Mouse (Mus musculus) brown adipose tissue, adult 24 weeks (tissue): ENCODE data around the gene Ikzf1. TPM values are rescaled to one million over a fixed set of nuclear protein-coding genes. Genes with fewer than 3 reads are reported as not detected.

Experiments used
- H3K27ac ChIP-seq: fragments of 200-500 bp; replicated peaks from 2 replicates; pipeline ENCODE4 v1.5.1; 2012; ENCODE audit warnings: low read depth, mild to moderate bottlenecking, low read length
- H3K4me1 ChIP-seq: fragments of 200-500 bp; 2 replicates; pipeline ENCODE4 v1.6.1; 2012; ENCODE audit warnings: low read length, mixed read lengths; ENCODE audit not compliant: control insufficient read depth, insufficient read depth, insufficient read length
- H3K4me3 ChIP-seq: fragments of 200-500 bp; 2 replicates; pipeline ENCODE4 v1.5.1; 2012; ENCODE audit warnings: low read depth, mild to moderate bottlenecking, low read length, moderate library complexity; ENCODE audit not compliant: insufficient read depth
- polyA plus RNA-seq: library from polyadenylated mRNA; stranded (reverse); fragments of >200 nt; gene quantifications from 2 replicates; pipeline ENCODE4 v1.2.4, GENCODE M21; 2012; ENCODE audit not compliant: missing spikeins, insufficient read depth, insufficient read length

Ikzf1 gene
- polyA plus RNA-seq, 1 experiment: 1.3 TPM

DNA sequence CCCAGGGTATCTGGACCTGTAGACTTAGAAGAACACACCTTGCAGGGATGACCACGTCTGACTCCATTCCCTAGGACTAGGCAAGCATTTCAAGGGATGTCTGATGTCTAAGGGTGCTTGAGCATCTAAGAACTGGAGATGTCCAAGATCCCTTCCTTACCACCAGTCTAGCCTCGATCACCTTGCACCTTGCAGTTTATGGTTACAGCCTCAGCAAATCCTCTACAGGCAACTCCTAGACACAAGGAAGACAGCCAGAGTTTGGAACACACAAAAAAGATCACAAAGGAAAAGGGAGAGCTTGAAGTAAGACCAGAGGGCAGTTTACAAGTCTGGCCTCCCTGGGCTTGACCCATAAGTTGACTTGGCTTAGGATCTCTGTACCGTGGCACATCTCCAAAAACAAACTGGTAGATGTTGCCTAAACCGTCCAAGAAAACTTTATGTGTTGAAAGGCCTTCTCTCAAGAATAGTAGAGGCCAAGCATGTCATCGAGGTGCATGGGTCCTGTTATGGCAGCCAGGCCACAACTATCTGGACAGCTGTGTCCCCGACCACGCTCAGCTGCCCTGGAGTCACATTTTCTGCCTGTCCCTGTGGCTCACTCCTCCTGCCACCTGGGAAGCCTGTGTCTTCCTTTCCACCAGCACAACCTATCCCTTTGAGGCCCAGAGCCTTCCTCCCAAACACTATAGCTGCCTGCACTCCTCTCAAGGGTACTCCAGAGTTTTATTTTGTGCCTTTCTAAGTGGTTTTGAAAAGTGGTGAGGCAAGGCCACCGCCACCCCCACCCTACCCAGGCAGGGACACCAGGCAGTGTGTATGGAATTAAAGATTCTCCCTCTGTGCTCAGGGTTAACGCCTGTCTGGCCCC lies 510 bp upstream of the Ikzf1 start:
- Histone ChIP-seq H3K27ac (no peak overlapping the region), H3K4me1 (no peaks in the 10 kb centered on the region), H3K4me3 (no peak overlapping the region)

DNA sequence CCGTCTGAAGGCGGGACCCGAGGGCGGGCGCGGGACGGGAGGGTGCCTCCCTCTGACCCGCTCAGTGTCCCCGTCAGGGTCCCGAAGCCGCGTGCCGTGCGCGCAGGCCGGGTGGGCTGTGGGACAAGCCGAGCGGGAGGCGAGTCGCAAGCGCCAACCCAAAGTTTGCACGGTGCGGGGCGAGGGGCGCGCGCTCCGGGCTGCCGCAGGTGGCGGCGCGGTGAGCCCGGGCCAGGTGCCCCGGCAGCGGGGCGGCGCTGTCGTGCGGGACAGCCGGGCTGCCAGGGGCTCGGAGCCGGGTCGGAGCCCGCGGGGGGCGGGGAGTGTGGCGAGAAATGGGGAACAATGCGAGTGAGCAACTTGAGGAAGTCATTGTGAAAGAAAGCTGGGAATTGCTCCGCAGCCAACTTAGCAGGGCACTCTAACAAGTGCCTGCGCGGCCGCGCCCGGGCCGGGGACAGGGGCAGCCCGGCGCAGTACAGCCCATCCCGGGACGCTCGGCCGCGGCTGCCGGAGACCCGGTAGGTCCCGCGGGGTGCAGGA lies 1.1 kb downstream of the Ikzf1 start:
- no peaks in the 10 kb centered on the region for H3K4me1 ChIP-seq
- H3K27ac ChIP-seq: peak overlapping the region; percentile 59; the same call in 1 of the 2 replicates
- H3K4me3 ChIP-seq: peak overlapping the region; percentile 65

- Histone ChIP-seq H3K27ac (peak overlapping the region; percentile 59), H3K4me1 (no peaks in the 10 kb centered on the region), H3K4me3 (peak overlapping the region; percentile 65)
Observed at GRCm38 (mm10) chr11:11686569-11687051, 1.8 kb downstream of the Ikzf1 start.

GRCm38 (mm10) chr11:11687551-11688185 lies 2.9 kb downstream of the Ikzf1 start:
- H3K4me1 ChIP-seq: no peaks in the 10 kb centered on the region
- H3K27ac ChIP-seq: no peak overlapping the region
- peak overlapping the region; percentile 28 for H3K4me3 ChIP-seq

DNA sequence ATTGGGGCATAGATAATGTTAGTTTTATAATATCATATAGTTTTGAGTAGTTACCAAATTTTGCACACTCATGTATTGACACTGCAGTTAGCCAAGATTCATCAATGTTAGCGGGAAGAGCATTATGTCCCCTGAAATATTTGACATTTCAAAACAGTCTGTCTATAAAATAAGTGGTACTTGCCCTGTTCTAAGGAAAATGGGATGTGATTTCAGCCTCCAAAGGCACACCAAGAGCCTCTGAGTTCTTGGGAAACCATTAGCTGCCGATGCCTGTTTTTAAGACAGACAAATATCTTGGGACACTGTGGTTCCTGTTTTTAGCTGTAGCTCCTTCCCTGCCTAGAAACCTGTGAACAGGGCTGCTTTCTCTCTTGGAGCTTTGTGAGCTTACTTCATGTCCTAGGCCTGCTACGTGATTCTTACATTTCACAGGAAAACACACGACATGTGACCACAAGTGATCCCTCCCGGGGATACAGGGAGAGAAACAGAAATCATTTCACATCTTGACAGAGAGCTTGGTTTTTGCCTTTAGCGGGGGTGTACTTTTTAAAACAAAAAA lies 4.0 kb downstream of the Ikzf1 start:
- no peaks in the 10 kb centered on the region for H3K4me1 ChIP-seq
- no peak overlapping the region; the same call in 1 of the 2 replicates for H3K27ac ChIP-seq
- no peak overlapping the region for H3K4me3 ChIP-seq

- Histone ChIP-seq H3K4me3 (no peak overlapping the region), H3K27ac (peak overlapping the region; percentile 26; the same call in 1 of the 2 replicates), H3K4me1 (no peaks in the 10 kb centered on the region)
Observed at GRCm38 (mm10) chr11:11689701-11690058, 4.9 kb downstream of the Ikzf1 start.

DNA sequence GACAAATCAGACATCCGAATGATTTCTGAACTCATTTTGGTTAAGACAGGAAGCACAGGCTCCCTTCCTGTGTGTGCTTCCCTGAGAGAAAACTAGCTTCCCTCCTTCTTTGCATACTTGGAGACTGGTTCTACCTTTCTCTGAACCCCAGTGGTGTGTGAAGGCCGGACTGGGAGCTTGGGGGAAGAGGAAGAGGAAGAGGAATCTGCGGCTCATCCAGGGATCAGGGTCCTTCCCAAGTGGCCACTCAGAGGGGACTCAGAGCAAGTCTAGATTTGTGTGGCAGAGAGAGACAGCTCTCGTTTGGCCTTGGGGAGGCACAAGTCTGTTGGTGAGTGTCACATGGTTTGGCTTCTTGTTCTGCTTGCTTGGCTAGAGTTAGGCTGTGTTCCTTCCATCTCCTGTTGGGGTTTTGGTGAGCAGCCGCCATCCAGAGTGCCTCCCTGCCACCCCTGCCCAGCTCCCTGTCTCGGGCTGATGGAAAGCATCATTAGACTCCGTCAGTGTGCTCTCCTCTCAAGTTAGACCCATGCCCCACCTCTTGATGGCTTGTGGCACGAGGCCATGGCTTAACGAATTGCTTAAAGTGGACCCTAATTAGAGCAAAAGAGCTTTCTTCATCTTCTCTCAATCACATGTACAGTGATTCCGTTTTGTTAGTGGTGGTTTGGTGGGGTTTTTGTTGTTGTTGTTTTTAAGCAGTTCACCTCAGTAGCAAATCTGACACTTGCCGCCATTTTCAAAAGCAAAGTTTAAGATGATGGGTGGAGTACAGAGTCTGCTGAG lies 5.4 kb downstream of the Ikzf1 start:
- Histone ChIP-seq H3K4me1 (no peaks in the 10 kb centered on the region), H3K4me3 (no peak overlapping the region), H3K27ac (peak overlapping the region; percentile 26; the same call in 1 of the 2 replicates)

DNA sequence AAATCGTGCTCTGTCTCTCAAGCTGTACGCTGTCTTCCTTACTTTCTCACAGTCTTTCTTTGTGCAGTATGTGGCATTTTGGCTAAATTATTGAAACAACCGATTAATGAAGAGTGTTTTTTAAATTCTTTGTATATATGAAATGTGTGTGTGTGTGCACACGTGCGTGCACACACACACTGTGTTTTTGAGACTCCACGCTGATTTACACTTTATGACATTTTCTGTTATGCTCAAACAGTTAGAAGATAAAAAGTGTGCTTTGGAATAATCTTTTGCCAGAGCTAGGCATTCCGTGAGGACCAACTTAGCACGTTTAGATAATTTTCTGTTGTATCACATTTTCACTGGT lies 6.0 kb downstream of the Ikzf1 start:
- Histone ChIP-seq H3K4me3 (no peak overlapping the region), H3K4me1 (no peaks in the 10 kb centered on the region), H3K27ac (peak overlapping the region; percentile 8; the same call in 1 of the 2 replicates)

GRCm38 (mm10) chr11:11691324-11692058 lies 6.7 kb downstream of the Ikzf1 start:
- Histone ChIP-seq H3K27ac (peak overlapping the region; percentile 31), H3K4me1 (no peaks in the 10 kb centered on the region), H3K4me3 (no peak overlapping the region)

GRCm38 (mm10) chr11:11692558-11693166 lies 7.9 kb downstream of the Ikzf1 start:
- Histone ChIP-seq H3K4me3 (no peak overlapping the region), H3K4me1 (no peaks in the 10 kb centered on the region), H3K27ac (no peak overlapping the region)

DNA sequence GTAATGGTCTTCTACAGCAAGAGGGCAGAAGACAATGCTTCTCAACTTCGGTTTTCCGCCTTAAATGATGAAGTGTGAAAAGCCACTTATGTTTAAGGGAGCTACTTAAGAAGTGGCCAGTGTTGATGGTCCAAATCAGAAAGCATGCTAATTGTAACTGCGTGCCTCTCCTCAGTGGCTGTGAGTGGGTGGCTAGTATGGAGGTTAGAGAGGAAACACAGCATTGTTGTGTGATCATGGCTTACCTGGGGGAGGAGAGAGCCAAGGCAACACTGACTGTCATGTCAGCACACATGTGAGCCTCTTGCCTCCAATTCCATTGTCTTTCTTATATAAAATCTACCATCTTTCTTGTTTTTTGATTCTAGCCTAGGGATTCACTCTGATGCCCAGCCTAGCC lies 8.6 kb downstream of the Ikzf1 start:
- H3K4me1 ChIP-seq: no peaks in the 10 kb centered on the region
- no peak overlapping the region for H3K27ac ChIP-seq
- no peak overlapping the region for H3K4me3 ChIP-seq

- no peak overlapping the region for H3K27ac ChIP-seq
- H3K4me1 ChIP-seq: no peaks in the 10 kb centered on the region
- H3K4me3 ChIP-seq: no peak overlapping the region
Observed at GRCm38 (mm10) chr11:11694072-11694471, 9.3 kb downstream of the Ikzf1 start.

DNA sequence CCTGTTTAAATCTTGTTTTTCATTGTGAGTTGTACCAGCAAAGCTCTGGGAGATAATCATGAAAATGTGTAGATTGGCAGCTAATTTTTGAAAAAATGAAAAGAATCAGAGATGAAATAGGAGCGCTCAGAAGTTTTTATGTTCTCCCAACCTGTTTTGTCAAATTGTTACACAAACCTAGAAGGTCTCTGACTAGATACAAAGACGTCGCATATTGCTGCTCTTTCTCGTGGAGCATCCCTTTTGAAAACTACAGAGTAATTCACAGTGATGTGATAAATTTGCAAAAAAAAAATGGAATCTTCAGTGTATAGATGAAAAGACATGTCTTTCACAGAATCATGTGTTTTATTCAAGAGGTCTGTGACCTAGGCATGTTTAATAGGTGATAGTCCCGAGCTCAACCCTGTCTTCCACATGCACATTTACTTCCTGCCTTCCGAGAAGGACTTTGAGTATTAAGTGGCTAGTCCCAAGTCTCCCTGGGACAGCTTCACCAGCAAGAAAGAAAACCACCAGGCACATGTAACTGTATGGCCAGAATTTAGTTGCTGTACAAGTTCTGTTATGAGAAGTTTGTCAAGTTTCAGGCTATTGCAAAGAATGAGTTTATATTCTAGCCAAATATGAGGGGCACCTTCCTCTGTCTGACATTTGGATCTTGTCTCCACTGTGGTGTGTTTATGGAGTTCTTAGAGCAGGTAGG lies 9.8 kb downstream of the Ikzf1 start:
- Histone ChIP-seq H3K4me3 (no peak overlapping the region), H3K4me1 (no peaks in the 10 kb centered on the region), H3K27ac (no peak overlapping the region)
